Mouse (Mus musculus) thymus, adult 2 months (tissue): ENCODE measurements around the gene Crkl.

Experiments used
- CTCF ChIP-seq: fragments of 200-500 bp; IDR thresholded peaks from 2 replicates; pipeline ENCODE4 v1.5.1; 2012; ENCODE audit warnings: mild to moderate bottlenecking, control low read depth, low read length, moderate library complexity, borderline replicate concordance; ENCODE audit not compliant: control insufficient read depth, poor library complexity, insufficient read depth; ENCODE audit errors: extremely low read depth
- POLR2A ChIP-seq: fragments of 200-500 bp; IDR thresholded peaks from 2 replicates; pipeline ENCODE4 v1.6.1; 2012; ENCODE audit warnings: mild to moderate bottlenecking, low read length, control low read depth, moderate library complexity; ENCODE audit not compliant: control insufficient read depth, poor library complexity, insufficient read depth; ENCODE audit errors: extremely low read depth

- TF ChIP-seq CTCF (no peak), POLR2A (no peak)
Measured at GRCm38 (mm10) chr16:17461596-17461995, 9.8 kb downstream of the Crkl start.
